Mouse (Mus musculus): ENCODE measurements around the gene Adat1. TPM values are rescaled to one million over a fixed set of nuclear protein-coding genes. Genes with fewer than 3 reads are reported as not detected.
"Not testable (repeated sequence)": the region's sequence is repeated elsewhere in the genome, so short reads cannot be mapped to it uniquely, and the experiment has no call there.

Adat1 gene
- total RNA-seq, 2 experiments from 2014 or later, result 5.9 to 6.1 TPM

DNA sequence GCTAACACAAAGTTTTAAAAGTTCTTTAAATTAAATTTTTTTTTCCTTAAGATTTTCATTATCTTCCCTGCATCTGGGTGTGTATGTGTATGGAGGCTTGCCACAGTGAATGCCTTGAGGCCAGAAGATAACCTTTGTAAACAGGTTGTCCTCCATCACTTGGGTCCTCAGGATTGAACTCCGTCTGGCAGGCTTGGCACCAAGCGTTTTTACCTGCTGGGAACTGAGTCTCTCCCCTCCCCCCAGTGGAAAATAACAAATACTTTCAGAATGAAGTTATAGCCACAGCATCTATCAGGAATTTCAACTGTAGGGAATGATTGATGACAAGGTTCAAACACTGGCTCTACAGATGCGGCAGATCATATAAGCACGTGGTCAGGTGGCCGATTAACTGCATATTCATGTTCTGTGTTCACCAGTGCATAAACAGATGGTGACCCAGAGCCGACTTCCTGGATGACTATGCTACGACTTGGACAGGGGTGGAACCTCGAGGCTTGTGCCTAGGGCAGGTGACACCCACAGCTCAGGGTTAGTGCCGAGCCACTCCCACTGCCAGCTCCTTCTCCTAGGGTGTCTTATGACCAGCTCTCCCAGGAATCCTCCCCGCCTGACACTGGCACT, 52.5 kb downstream of the Adat1 start:
- peak in 1 of 2 experiments; percentile 20 for DNase-seq (ENCODE audit: low spot score in 2 of 2)

GRCm38 (mm10) chr8:111938076-111938985, 53.8 kb downstream of the Adat1 start:
- DNase-seq (ENCODE audit: low spot score in 2 of 2), result not testable (repeated sequence)

GRCm38 (mm10) chr8:111937184-111937583, 54.9 kb downstream of the Adat1 start:
- no peak for DNase-seq (ENCODE audit: low spot score in 2 of 2)

DNA sequence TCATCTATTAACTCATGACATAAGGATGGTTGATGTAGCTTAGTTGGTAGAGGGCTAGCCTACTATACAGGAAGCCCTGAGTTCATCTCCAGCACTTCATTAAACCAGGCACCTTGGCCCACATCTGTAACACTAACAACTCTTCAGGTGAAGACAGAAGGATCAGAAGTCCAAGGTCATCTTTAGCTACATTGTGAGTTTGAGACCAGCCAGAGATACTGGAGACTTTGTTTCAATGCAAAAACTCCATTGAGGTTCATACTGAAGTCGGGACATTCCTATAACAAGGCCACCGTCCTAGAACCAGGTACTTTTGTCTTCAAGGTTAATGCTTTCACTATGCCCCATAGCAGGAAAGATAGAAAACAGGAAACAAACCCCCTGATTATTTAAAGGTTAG, 57.9 kb downstream of the Adat1 start:
- DNase-seq (ENCODE audit: low spot score in 2 of 2), result no peak

DNA sequence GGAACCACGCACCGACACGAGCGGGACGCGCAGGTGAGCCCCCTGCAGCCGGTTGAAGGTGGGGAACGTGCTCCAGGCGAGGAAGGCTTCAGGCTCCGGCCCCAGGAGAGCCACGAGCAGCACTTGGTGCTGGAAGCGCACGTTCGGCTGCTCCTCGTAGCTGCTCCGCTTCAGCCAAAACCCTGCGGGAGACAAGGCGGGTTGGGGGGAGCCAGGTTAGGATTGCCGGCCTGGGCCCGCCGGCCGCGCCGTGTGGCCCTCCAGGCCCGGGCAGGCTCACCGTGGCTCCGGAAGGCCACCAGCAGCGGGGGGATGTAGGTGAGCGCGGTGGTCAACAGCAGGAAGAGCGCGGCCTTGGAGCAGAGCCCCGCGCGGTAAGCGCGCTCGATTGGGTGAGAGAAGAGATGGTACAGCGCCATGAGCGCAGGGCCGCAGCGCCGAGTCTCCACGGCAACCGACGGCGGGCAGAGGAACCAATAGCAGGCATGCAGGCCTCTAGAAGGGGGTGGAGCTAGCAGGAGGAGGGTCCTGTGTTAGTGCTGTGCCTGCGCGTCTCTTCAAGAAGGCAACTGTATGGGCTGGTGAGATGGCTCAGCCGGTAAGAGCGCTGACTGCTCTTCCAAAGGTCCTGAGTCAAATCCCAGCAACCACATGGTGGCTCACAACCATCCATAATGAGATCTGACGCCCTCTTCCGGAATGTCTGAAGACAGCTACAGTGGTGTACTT, 58.6 kb downstream of the Adat1 start, which contains the start of gene Tmem231:
Gene Tmem231 (minus strand): TSS at position 534 of the 729 bp plus-strand sequence.
- DNase-seq (ENCODE audit: low spot score in 2 of 2), result peak; percentile 84 to 94

GRCm38 (mm10) chr8:111932580-111933336, 59.3 kb downstream of the Adat1 start:
- DNase-seq (ENCODE audit: low spot score in 2 of 2), result peak; percentile 17 to 32

DNA sequence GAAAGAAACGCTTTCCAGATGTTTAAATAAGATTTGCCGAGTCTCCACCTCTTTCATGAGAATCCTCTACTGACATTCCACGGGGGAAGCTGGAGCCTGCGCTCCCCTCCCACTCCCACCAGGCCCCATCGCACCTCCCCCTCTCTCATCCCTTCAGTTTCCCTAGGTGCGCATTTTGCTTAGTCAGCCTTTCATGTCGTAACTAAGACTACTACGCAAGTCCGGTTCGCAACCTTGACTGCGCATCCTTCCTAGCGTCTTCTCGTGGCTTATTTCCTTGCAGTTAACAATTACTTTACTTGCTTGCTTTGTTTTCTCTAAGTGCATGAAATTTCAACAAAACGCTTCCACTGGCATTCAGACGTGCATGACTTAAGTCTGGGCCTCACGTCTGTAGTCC, 60.4 kb downstream of the Adat1 start:
- DNase-seq (ENCODE audit: low spot score in 2 of 2), result no peak

DNA sequence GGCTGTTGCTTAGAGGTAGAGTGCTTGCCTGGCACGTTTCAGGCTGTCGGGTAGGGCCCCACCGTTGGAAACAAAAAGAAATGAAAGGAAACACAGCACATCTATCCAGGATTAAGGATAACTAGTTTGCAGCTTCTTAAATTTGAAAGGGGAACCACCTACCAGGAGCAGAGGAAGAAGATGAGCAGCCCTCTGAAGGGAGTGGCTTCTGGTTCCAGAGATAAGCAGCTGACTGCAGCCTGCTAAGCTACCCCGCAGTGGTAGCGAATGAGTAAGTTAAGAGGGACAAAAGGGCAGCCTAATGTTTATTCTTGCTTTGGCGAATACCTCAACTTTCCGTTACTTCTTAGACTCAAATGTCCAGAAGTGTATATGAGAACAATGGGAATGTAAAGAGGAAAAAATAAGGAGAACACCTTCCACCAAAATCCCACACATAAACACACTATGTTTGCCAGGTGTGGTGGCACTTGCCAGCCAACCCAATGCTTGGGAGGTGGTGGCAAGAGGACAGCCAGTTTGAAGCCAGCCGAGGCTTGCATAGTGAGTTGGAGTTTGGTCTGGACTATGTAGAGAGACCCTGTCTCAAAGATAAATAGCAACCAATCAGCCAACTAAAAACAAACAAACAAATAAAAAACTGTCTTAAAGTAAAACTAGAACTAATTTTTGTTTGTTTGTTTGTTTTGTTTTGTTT, 62.3 kb downstream of the Adat1 start:
- DNase-seq (ENCODE audit: low spot score in 2 of 2), result no peak

GRCm38 (mm10) chr8:111924976-111925375, 67.1 kb downstream of the Adat1 start:
- DNase-seq (ENCODE audit: low spot score in 2 of 2), result no peak

GRCm38 (mm10) chr8:111923383-111923804, 68.7 kb downstream of the Adat1 start:
- DNase-seq (ENCODE audit: low spot score in 2 of 2), result peak; percentile 59 to 71

- DNase-seq (ENCODE audit: low spot score in 2 of 2), result no peak
Measured at GRCm38 (mm10) chr8:111920971-111921370, 71.1 kb downstream of the Adat1 start.

DNA sequence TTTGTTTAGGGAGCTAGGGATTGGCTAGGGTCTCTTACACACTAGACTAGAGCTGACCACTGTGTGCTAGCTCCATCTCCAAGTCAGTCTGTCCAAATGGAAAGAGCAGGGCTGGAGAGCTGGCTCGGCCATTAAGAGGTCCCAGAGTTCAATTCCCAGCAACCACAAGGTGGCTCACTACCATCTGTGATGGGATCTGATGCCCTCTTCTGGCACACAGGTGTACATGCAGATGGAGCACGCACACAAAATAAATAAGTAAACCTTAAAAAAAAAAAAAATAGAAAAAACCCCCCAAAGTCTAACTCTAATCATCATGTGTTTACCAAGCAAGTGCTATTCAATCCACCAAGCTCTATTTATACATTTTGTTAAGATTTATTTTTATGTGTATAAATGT, 72.4 kb downstream of the Adat1 start:
- no peak for DNase-seq (ENCODE audit: low spot score in 2 of 2)

Other genes starting within 250 kb of the Adat1 start
- gene Bcar1, start 248.5 kb downstream of the Adat1 start, total RNA-seq (2021), result 10 to 100 TPM; 51.1 to 51.3 TPM
- 10 to 100 TPM; 80.1 to 85.3 TPM for gene Cfdp1, start 138.0 kb downstream of the Adat1 start, total RNA-seq (2021)
- 1 to 10 TPM; 4.1 to 4.2 TPM for gene Tmem170, start 115.6 kb downstream of the Adat1 start, total RNA-seq (2021)
- under 1 TPM; 0.40 to 0.53 TPM for gene Chst5, start 81.9 kb downstream of the Adat1 start, total RNA-seq (2021)
- gene Tmem231, start 58.4 kb downstream of the Adat1 start, total RNA-seq (2021), result 10 to 100 TPM; 12.0 to 12.7 TPM
- gene Gabarapl2, start 51.6 kb downstream of the Adat1 start, total RNA-seq (2021), result 100 to 1,000 TPM; 221 to 236 TPM
- 10 to 100 TPM; 78.9 to 81.3 TPM for gene Kars, start 19.0 kb upstream of the Adat1 start, total RNA-seq (2021)
- gene Terf2ip, start 19.1 kb upstream of the Adat1 start, total RNA-seq (2021), result 10 to 100 TPM; 39.2 to 39.7 TPM
- gene Gm6793, start 22.7 kb upstream of the Adat1 start, total RNA-seq (2021), result not detected

Data from left cerebral cortex, adult 18-20 months (tissue).